Mouse (Mus musculus) hindbrain, embryonic 14.5 days (tissue): ENCODE results near the gene Rbpjl. TPM values are rescaled to one million over a fixed set of nuclear protein-coding genes. Genes with fewer than 3 reads are reported as not detected.

Experiments
- ATAC-seq: fragments of 200-750 bp; cut with Nextera tagmentation; 2 replicates; pipeline ENCODE4 v1.8.0; 2017; ENCODE audit warnings: moderate number of reproducible peaks, mild to moderate bottlenecking, moderate TSS enrichment, moderate library complexity; ENCODE audit not compliant: low FRiP score
- DNase-seq: peaks from one replicate; pipeline ENCODE4 v3.0.0-alpha.2; 2015; ENCODE audit warnings: low spot score
- H3K27ac ChIP-seq: fragments of 300-500 bp; sonication (generic); 2 replicates; pipeline ENCODE4 v1.5.1; 2014; ENCODE audit warnings: mild to moderate bottlenecking, moderate library complexity
- H3K27me3 ChIP-seq: fragments of 300-500 bp; sonication (generic); 2 replicates; pipeline ENCODE4 v1.6.1; 2014; ENCODE audit warnings: mild to moderate bottlenecking, low read length, mixed read lengths; ENCODE audit not compliant: control insufficient read depth, insufficient read depth
- H3K36me3 ChIP-seq: fragments of 300-500 bp; sonication (generic); replicated peaks from 2 replicates; pipeline ENCODE4 v1.6.1; 2014; ENCODE audit not compliant: control insufficient read depth, insufficient read depth
- H3K4me1 ChIP-seq: fragments of 300-500 bp; sonication (generic); replicated peaks from 2 replicates; pipeline ENCODE4 v1.6.1; 2014; ENCODE audit warnings: antibody characterized with exemption, low read length, mixed read lengths; ENCODE audit not compliant: control insufficient read depth, insufficient read depth
- H3K4me2 ChIP-seq: fragments of 300-500 bp; sonication (generic); replicated peaks from 2 replicates; pipeline ENCODE4 v1.6.1; 2014; ENCODE audit warnings: mild to moderate bottlenecking, moderate library complexity
- H3K4me3 ChIP-seq: fragments of 300-500 bp; sonication (generic); replicated peaks from 2 replicates; pipeline ENCODE4 v1.5.1; 2014; ENCODE audit warnings: mild to moderate bottlenecking, low read length
- H3K9ac ChIP-seq: fragments of 300-500 bp; sonication (generic); 2 replicates; pipeline ENCODE4 v1.6.1; 2014
- H3K9me3 ChIP-seq: fragments of 300-500 bp; sonication (generic); 2 replicates; pipeline ENCODE4 v1.6.1; 2016; ENCODE audit warnings: low read length; ENCODE audit not compliant: control insufficient read depth
- WGBS: fragments of 180-500 bp; shearing (Covaris S2); extraction: QIAGEN DNeasy Blood & Tissue Kit; methylation state at CpG from one replicate; pipeline ENCODE4 v1.1.7; 2014; 5-methylcytosine and 5-hydroxymethylcytosine counted together
- polyA plus RNA-seq: library from polyadenylated mRNA; unstranded; fragments of >200 nt; fragmentation: Nextera tagmentation; extraction: Ambion mirVana; gene quantifications from 2 replicates; pipeline ENCODE4 v1.2.1, GENCODE M21; 2014

Rbpjl gene
- polyA plus RNA-seq, 1 experiment from 2014 or later, result 0.15 TPM

- H3K9me3 ChIP-seq, result no peaks in the 10 kb centered on the region
- no peaks in the 10 kb centered on the region for H3K4me1 ChIP-seq
- H3K27me3 ChIP-seq, result no peaks in the 10 kb centered on the region
- H3K4me3 ChIP-seq, result no peak overlapping the region
- no peak for ATAC-seq
- no peak overlapping the region for H3K4me2 ChIP-seq
- no peak overlapping the region for H3K27ac ChIP-seq
- H3K36me3 ChIP-seq, result no peaks in the 10 kb centered on the region
- 87% methylated on average over 3 of the region's 3 CpGs for WGBS
- H3K9ac ChIP-seq, result no peak overlapping the region
- no peak for DNase-seq
These were observed 31.6 kb upstream of the Rbpjl start for GRCm38 (mm10) chr2:164371371-164371770.

DNA sequence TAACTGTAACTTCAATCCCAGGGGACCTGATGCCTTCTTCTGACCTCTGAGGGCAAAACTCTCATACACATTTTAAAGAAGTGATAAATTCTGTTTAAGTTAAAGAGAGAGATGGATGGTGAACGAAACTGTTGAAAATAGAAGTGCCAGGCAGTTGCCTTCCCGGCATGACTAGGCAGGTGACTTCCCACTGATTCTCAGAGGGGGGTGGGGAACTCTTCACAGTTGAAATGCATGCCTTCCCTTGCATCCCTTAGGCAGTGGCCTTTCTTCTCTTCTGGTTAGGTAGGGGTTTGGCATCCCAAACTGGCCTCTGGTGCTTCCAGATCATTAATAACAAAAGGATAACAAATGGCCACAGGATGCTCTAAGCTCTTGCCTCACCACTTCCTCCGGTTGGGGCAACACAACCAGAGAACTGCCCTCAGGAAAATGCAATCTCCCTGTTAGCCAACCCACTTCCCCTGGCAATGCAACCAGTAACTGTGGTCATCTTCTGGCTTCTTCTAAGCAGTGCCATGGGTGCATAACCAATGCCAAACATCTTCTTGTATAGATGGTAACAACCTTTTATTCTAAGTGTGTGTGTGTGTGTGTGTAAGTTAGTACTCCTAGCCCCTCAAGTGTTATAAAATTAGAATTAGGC lies 30.4 kb upstream of the Rbpjl start:
- no peaks in the 10 kb centered on the region for H3K27me3 ChIP-seq
- 41% methylated on average over 3 of the region's 3 CpGs for WGBS
- H3K9me3 ChIP-seq, result no peaks in the 10 kb centered on the region
- no peak for DNase-seq
- no peak overlapping the region for H3K27ac ChIP-seq
- H3K4me1 ChIP-seq, result no peaks in the 10 kb centered on the region
- no peak overlapping the region for H3K4me3 ChIP-seq
- no peaks in the 10 kb centered on the region for H3K36me3 ChIP-seq
- H3K4me2 ChIP-seq, result no peak overlapping the region
- H3K9ac ChIP-seq, result no peak overlapping the region
- ATAC-seq, result no peak

DNA sequence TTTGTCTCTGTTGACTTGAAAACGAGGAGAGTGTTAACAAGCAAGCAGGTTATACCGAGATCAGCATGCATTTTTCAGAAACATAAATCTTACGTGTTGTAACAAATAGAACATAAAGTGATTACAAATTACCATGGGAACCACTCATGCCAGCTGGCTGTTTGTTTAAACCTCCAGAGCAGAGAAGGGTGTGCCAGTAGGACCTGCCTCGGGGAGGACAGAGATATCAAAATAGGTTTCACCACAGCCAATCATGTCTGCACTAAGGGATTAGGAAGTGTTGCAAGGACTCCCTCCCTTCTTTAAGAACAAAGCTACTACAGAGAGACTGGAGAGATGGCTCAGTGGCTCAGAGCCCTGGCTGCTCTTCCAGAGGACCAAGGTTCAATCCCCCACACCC lies 29.8 kb upstream of the Rbpjl start:
- H3K27me3 ChIP-seq, result no peaks in the 10 kb centered on the region
- no peaks in the 10 kb centered on the region for H3K4me1 ChIP-seq
- H3K4me3 ChIP-seq, result no peak overlapping the region
- no peak overlapping the region for H3K27ac ChIP-seq
- DNase-seq (no peak), ATAC-seq (no peak)
- no peaks in the 10 kb centered on the region for H3K9me3 ChIP-seq
- no peak overlapping the region for H3K4me2 ChIP-seq
- H3K36me3 ChIP-seq, result no peaks in the 10 kb centered on the region
- WGBS, result 61% methylated on average over 4 of the region's 4 CpGs
- H3K9ac ChIP-seq, result no peak overlapping the region

- 93% methylated on average over 15 of the region's 15 CpGs for WGBS
- DNase-seq (no peak), ATAC-seq (no peak)
- no peak overlapping the region for H3K4me3 ChIP-seq
- H3K27ac ChIP-seq, result no peak overlapping the region
- no peaks in the 10 kb centered on the region for H3K27me3 ChIP-seq
- no peaks in the 10 kb centered on the region for H3K9me3 ChIP-seq
- H3K36me3 ChIP-seq, result no peaks in the 10 kb centered on the region
- H3K4me1 ChIP-seq, result no peaks in the 10 kb centered on the region
- no peak overlapping the region for H3K4me2 ChIP-seq
- no peak overlapping the region for H3K9ac ChIP-seq
These were observed 25.2 kb upstream of the Rbpjl start for GRCm38 (mm10) chr2:164377478-164378426.

GRCm38 (mm10) chr2:164381726-164382125 lies 21.2 kb upstream of the Rbpjl start:
- Histone ChIP-seq H3K4me2 (no peak overlapping the region), H3K36me3 (no peaks in the 10 kb centered on the region), H3K27ac (no peak overlapping the region), H3K4me1 (peaks cover 8% of the 10 kb centered on the region), H3K9me3 (no peaks in the 10 kb centered on the region), H3K4me3 (no peak overlapping the region), H3K9ac (no peak overlapping the region), H3K27me3 (0 out of 2 replicates have a peak, but pooled peaks cover 5% of the 10 kb centered on the region)
- WGBS, result 78% methylated on average over 8 of the region's 8 CpGs
- ATAC-seq (no peak), DNase-seq (no peak)

DNA sequence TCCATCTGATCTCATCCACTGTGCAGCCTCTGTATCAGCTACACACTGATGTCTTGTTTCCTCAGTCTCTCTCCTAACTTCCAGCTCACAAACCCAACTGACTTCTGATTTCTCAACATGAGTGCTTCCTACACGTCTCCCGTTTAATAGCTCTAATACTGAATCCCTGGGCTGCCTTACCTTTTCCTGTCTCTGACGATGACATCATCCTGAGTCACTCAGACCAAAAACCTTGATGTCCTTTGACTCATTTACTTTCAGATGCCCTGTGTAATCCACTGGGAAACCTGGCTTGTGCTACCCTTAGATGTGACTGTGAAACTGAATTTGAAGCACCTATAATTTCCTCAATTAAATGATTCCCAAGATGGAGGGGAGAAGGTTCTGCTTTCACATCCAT lies 20.0 kb upstream of the Rbpjl start:
- Histone ChIP-seq H3K9ac (no peak overlapping the region), H3K4me2 (no peak overlapping the region), H3K4me3 (no peak overlapping the region), H3K36me3 (no peaks in the 10 kb centered on the region), H3K4me1 (peaks cover 8% of the 10 kb centered on the region), H3K27ac (no peak overlapping the region), H3K9me3 (no peaks in the 10 kb centered on the region), H3K27me3 (peaks cover 11% of the 10 kb centered on the region; the same call in 1 of the 2 replicates)
- no peak for DNase-seq
- 91% methylated on average over 3 of the region's 3 CpGs for WGBS
- no peak for ATAC-seq

DNA sequence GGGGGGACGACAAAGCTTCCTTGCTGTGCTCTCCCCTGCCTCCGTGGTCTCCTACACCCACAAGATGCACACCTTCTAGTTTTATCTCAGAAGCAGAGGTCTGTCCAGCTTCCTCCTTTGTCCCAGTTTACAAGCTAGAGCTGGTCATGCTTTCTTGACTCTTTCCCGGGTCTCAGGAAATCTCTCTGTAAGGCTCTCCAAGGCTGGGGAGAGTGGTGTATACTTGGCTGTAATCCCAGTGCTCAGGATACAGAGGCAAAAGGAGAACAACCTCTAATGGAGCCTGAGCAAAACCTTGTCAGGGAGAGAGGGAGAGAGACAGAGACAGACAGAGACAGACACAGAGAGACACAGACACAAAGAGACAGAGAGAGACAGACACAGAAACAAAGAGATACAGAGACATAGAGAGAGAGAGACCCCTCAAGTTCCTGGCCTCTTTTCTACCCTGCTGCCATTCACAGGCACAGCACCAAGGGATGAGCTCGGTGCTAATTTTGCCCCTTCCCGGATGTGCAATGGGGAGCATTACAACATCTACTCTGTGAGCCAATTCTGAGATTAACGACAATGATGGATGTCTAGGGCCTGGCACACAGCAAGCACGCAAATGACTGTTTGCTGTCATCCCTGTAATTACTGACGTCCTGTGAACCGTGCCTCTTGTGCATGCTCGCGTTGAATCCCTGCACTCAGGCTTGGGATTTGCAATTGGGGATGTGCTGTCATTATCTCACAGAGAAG lies 19.1 kb upstream of the Rbpjl start:
- DNase-seq (no peak), ATAC-seq (no peak)
- no peak overlapping the region for H3K27ac ChIP-seq
- H3K27me3 ChIP-seq, result peaks cover 19% of the 10 kb centered on the region; the same call in 1 of the 2 replicates
- H3K4me3 ChIP-seq, result no peak overlapping the region
- H3K9me3 ChIP-seq, result no peaks in the 10 kb centered on the region
- peaks cover 8% of the 10 kb centered on the region for H3K4me1 ChIP-seq
- H3K9ac ChIP-seq, result no peak overlapping the region
- no peak overlapping the region for H3K4me2 ChIP-seq
- H3K36me3 ChIP-seq, result no peaks in the 10 kb centered on the region
- WGBS, result 44% methylated on average over 11 of the region's 11 CpGs

GRCm38 (mm10) chr2:164385927-164386763 lies 16.8 kb upstream of the Rbpjl start:
- ATAC-seq (peak; percentile 76; the same call in 1 of the 2 replicates), DNase-seq (peak; percentile 64)
- no peak overlapping the region for H3K4me3 ChIP-seq
- H3K27me3 ChIP-seq, result peaks cover 24% of the 10 kb centered on the region; the same call in 1 of the 2 replicates
- 0 out of 2 replicates have a peak, but pooled peaks cover 3% of the 10 kb centered on the region for H3K9me3 ChIP-seq
- H3K4me2 ChIP-seq, result peak overlapping the region; percentile 15; the same call in 1 of the 2 replicates
- H3K9ac ChIP-seq, result no peak overlapping the region
- H3K27ac ChIP-seq, result no peak overlapping the region
- no peaks in the 10 kb centered on the region for H3K36me3 ChIP-seq
- peaks cover 8% of the 10 kb centered on the region for H3K4me1 ChIP-seq
- WGBS, result 10% methylated on average over 18 of the region's 18 CpGs
